20 mouse cellular contexts compared by ENCODE assay signal in the genomic region with DNA sequence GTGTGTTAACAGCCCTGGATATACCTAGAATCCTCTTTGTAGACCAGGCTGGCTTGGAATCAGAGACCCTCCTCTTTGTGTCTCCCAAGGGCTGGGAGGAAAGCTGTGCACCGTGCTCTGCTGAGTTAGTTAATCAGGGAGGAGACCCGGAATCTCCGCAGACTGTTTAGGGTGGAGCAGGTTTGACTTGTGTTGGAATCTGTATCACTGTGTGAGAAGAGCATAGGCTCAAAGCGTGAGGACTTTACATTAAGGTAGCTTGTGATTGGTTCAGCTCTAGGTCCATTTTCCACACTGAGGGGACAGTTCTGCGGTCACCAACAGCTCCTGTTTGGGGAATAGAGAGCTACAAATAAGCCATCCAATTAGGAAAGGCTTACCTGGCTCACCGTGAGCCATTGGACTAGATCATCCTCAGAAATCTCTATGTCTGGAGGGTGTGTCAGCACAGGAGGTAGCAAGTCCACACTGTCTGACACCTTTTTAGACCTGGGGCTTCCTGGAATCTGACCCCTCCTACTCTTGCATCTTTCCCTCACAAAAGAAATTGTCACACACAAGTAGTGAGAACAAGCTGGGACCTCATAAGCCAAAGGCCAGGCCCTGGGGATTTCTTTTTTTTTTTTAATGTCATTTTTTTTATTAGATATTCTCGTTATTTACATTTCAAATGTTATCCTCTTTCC. TPM values are rescaled to one million over a fixed set of nuclear protein-coding genes. Genes with fewer than 3 reads are reported as not detected.
A peak's percentile ranks its signal among the peaks of the same experiment; 100 is the strongest.
DNase-seq lines count a peak whose midpoint lies in the region; ATAC-seq and TF ChIP-seq lines count a peak whose summit lies in the region.
"Had no signal": no experiment of that assay in that cellular context is flagged by ENCODE, and none has a peak within 500 bp of the region (broad histone marks: within the 10 kb centered on the region; RNA-seq: fewer than 3 reads in every experiment).

No protein-coding gene starts in this region.

- H3K27ac ChIP-seq in CH12.LX (ENCODE audit: insufficient read depth, low read depth) (peak overlapping the region; percentile 87; the same call in 1 of the 2 replicates), ES-E14 (ENCODE audit: insufficient read depth, low read depth, low read length, poor library complexity, severe bottlenecking) (peak overlapping the region; percentile 54; the same call in 1 of the 2 replicates)
- no peak overlapping the region for H3K27ac ChIP-seq in kidney, embryonic 14.5 days (ENCODE audit: low read depth, low read length)
- no peak overlapping the region for H3K27ac ChIP-seq in kidney, embryonic 16.5 days (ENCODE audit: low read length)
- H3K27ac ChIP-seq: embryonic facial prominence, embryonic 12.5 days; forebrain, embryonic 12.5 days; heart, adult 2 months; hindbrain, embryonic 10.5 days; hindbrain, embryonic 14.5 days had no signal

- no peak for TF ChIP-seq RAD21 in CH12.LX (IDR thresholded peaks at IDR 0.05; ENCODE audit: low read depth, low read length)

- no peak for TF ChIP-seq EP300 in CH12.LX (IDR thresholded peaks at IDR 0.05; ENCODE audit: low read length)

- ATAC-seq in kidney, embryonic 14.5 days (ENCODE audit: low FRiP score, low TSS enrichment), result no peak
- ATAC-seq in kidney, embryonic 16.5 days (ENCODE audit: low FRiP score, low TSS enrichment), result no peak
- ATAC-seq: forebrain, embryonic 16.5 days; intestine, postnatal 0 days had no signal

- in situ Hi-C loops in CH12.LX (cut with MboI; ENCODE audit: low pct_ligation_motif_present, low pct_unique_long_range_greater_than_20kb, low sequenced_read_pairs), result no loop called here
- in situ Hi-C loops in ES-E14 (cut with MboI; ENCODE audit: low sequenced_read_pairs in 2 of 2, unreplicated experiment in 2 of 2), result no loop called here

- H3K4me1 ChIP-seq in CH12.LX (ENCODE audit: control insufficient read depth in 1 of 2, insufficient read depth in 2 of 2) (peaks cover 37 to 84% of the 10 kb centered on the region in 2 experiments), ES-E14 (ENCODE audit: control insufficient read depth in 2 of 2, insufficient read depth in 2 of 2, low read length in 2 of 2, poor library complexity in 1 of 2) (peaks cover 13 to 24% of the 10 kb centered on the region in 2 experiments)
- H3K4me1 ChIP-seq in kidney, embryonic 14.5 days (ENCODE audit: control insufficient read depth, insufficient read depth, low read length), result peaks cover 5% of the 10 kb centered on the region
- H3K4me1 ChIP-seq in kidney, embryonic 16.5 days (ENCODE audit: insufficient read depth, low read length), result peaks cover 13% of the 10 kb centered on the region; the same call in 1 of the 2 replicates
- H3K4me1 ChIP-seq: embryonic facial prominence, embryonic 12.5 days had no signal

- 76% methylated on average over 7 of the region's 7 CpGs for WGBS in kidney, embryonic 14.5 days
- 74% methylated on average over 7 of the region's 7 CpGs for WGBS in kidney, embryonic 16.5 days

- peaks cover 0 to 15% of the 10 kb centered on the region in 2 experiments for H3K36me3 ChIP-seq in CH12.LX (replicated peaks in 1 of 2; ENCODE audit: control insufficient read depth in 1 of 2, insufficient read depth in 1 of 2, low read length in 1 of 2)
- H3K36me3 ChIP-seq in ES-E14 (ENCODE audit: control insufficient read depth, insufficient read depth, low read length, poor library complexity, severe bottlenecking), result no peaks in the 10 kb centered on the region
- H3K36me3 ChIP-seq in kidney, embryonic 14.5 days (ENCODE audit: control insufficient read depth, insufficient read depth, low read length), result no peaks in the 10 kb centered on the region
- H3K36me3 ChIP-seq in kidney, embryonic 16.5 days (ENCODE audit: insufficient read depth, low read length), result no peaks in the 10 kb centered on the region
- H3K36me3 ChIP-seq: embryonic facial prominence, embryonic 12.5 days; forebrain, embryonic 12.5 days had no signal

- H3K4me2 ChIP-seq in CH12.LX (ENCODE audit: insufficient read depth, low read depth, poor library complexity, severe bottlenecking), result peak overlapping the region; percentile 34
- no peak overlapping the region for H3K4me2 ChIP-seq in kidney, embryonic 14.5 days (replicated peaks; ENCODE audit: low read depth, low read length)
- H3K4me2 ChIP-seq in kidney, embryonic 16.5 days (replicated peaks; ENCODE audit: low read depth, low read length), result no peak overlapping the region
- H3K4me2 ChIP-seq: embryonic facial prominence, embryonic 12.5 days; forebrain, embryonic 12.5 days; heart, embryonic 12.5 days; hindbrain, embryonic 14.5 days had no signal

- peaks cover 15% of the 10 kb centered on the region for H3K79me2 ChIP-seq in CH12.LX (replicated peaks; ENCODE audit: control insufficient read depth, extremely low read depth, insufficient read depth, poor library complexity, severe bottlenecking)

- TF ChIP-seq CTCF in CH12.LX (conservative IDR thresholded peaks at IDR 0.05 in 1 of 2, IDR thresholded peaks at IDR 0.05 in 1 of 2; ENCODE audit: low read depth in 2 of 2, low read length in 2 of 2), result no peak

- H3K4me3 ChIP-seq in CH12.LX (replicated peaks in 1 of 3; ENCODE audit: low read depth in 2 of 3, low read length in 2 of 3, poor library complexity in 1 of 3) (no peak overlapping the region), ES-E14 (ENCODE audit: insufficient read depth in 1 of 2, low read depth in 1 of 2, low read length in 2 of 2, poor library complexity in 1 of 2, severe bottlenecking in 1 of 2) (0 out of 4 replicates have a peak overlapping the region, but pooled peaks of 1 of the 2 experiments have one; percentile 15)
- H3K4me3 ChIP-seq in kidney, embryonic 14.5 days (ENCODE audit: low read length), result no peak overlapping the region
- H3K4me3 ChIP-seq in kidney, embryonic 16.5 days (ENCODE audit: low read length), result no peak overlapping the region
- H3K4me3 ChIP-seq: embryonic facial prominence, embryonic 12.5 days; forebrain, embryonic 12.5 days; heart, adult 2 months; heart, embryonic 12.5 days; hindbrain, embryonic 10.5 days had no signal

- H3K9me3 ChIP-seq in CH12.LX (replicated peaks; ENCODE audit: low read length) (no peaks in the 10 kb centered on the region), ES-E14 (ENCODE audit: control insufficient read depth, insufficient read depth, low read depth, low read length) (no peaks in the 10 kb centered on the region)
- H3K9me3 ChIP-seq in kidney, embryonic 14.5 days (ENCODE audit: control insufficient read depth, low read length), result no peaks in the 10 kb centered on the region
- H3K9me3 ChIP-seq in kidney, embryonic 16.5 days (ENCODE audit: low read length), result no peaks in the 10 kb centered on the region
- H3K9me3 ChIP-seq: embryonic facial prominence, embryonic 12.5 days; forebrain, embryonic 12.5 days; heart, embryonic 12.5 days; hindbrain, embryonic 10.5 days had no signal

- H3K9ac ChIP-seq in CH12.LX (ENCODE audit: insufficient read depth, low read depth) (no peak overlapping the region; the same call in 1 of the 2 replicates), ES-E14 (ENCODE audit: insufficient read depth, low read depth, low read length, poor library complexity, severe bottlenecking) (no peak overlapping the region)
- no peak overlapping the region for H3K9ac ChIP-seq in kidney, embryonic 14.5 days (ENCODE audit: low read depth, low read length)
- H3K9ac ChIP-seq in kidney, embryonic 16.5 days (replicated peaks; ENCODE audit: low read length), result no peak overlapping the region
- H3K9ac ChIP-seq: embryonic facial prominence, embryonic 12.5 days; forebrain, embryonic 12.5 days; heart, embryonic 12.5 days; hindbrain, embryonic 14.5 days had no signal

- no peaks in the 10 kb centered on the region for H3K27me3 ChIP-seq in CH12.LX (replicated peaks)
- H3K27me3 ChIP-seq in kidney, embryonic 14.5 days (ENCODE audit: control insufficient read depth, insufficient read depth, low read length), result no peaks in the 10 kb centered on the region
- no peaks in the 10 kb centered on the region for H3K27me3 ChIP-seq in kidney, embryonic 16.5 days (ENCODE audit: insufficient read depth, low read length)
- H3K27me3 ChIP-seq: embryonic facial prominence, embryonic 12.5 days; forebrain, embryonic 12.5 days; heart, embryonic 12.5 days had no signal

- dilution Hi-C loops in CH12.LX (cut with MboI; ENCODE audit: extremely low pct_ligation_motif_present, extremely low pct_unique_long_range_greater_than_20kb, low sequenced_read_pairs), result no loop called here

- DNase-seq in A20 (ENCODE audit: low read depth, low spot score) (peak; percentile 56), CH12.LX (ENCODE audit: extremely low read depth) (no peak), ES-E14 (ENCODE audit: low read depth, low spot score) (no peak)
- peak; percentile 48 for DNase-seq in induced T-regulatory cell, adult 2 months (ENCODE audit: low read depth)
- DNase-seq in lung, postnatal 14 days, result no peak
- DNase-seq: adrenal gland, adult 8-10 months; adrenal gland, postnatal 36 days; cerebellum, adult 8-10 months; cerebellum, postnatal 14 days; gastrocnemius, postnatal 10 days; heart, adult 2 months had no signal

- TF ChIP-seq POLR2A in CH12.LX (IDR thresholded peaks at IDR 0.05; ENCODE audit: low read depth, low read length), result no peak

TF ChIP-seq in CH12.LX, 34 proteins besides CTCF, POLR2A, EP300 and RAD21 (continues in another document):
- TF ChIP-seq ELF1 (IDR thresholded peaks at IDR 0.05; ENCODE audit: low read depth, low read length), result 0 out of 2 replicates have a peak, but pooled peaks have one; percentile 22
- no peak for TF ChIP-seq JUN (IDR thresholded peaks at IDR 0.05; ENCODE audit: insufficient read depth, low read depth, low read length)
- TF ChIP-seq RCOR1 (conservative IDR thresholded peaks at IDR 0.05; ENCODE audit: low read depth, low read length), result no peak
- peak; percentile 33; the same call in 1 of the 2 replicates for TF ChIP-seq IRF4 (IDR thresholded peaks at IDR 0.05; ENCODE audit: low read depth, low read length)
- no peak for TF ChIP-seq NRF1 (IDR thresholded peaks at IDR 0.05; ENCODE audit: low read depth, low read length)

TF ChIP-seq in ES-E14, 5 proteins besides CTCF, POLR2A, EP300 and RAD21:
- TF ChIP-seq MAFK (IDR thresholded peaks at IDR 0.05; ENCODE audit: insufficient read depth, low read depth, low read length) (0 out of 2 replicates have a peak, but pooled peaks have one; percentile 4), ZNF384 (IDR thresholded peaks at IDR 0.05; ENCODE audit: low read depth, low read length) (no peak)

RNA-seq across cellular contexts. Expression of a gene that starts 21.3 kb away (rescaled TPM):
- total RNA-seq in CH12.LX (2012; rRNA removed), result 15.1 and 16.7 TPM in 2 replicates
- 13.0 and 15.7 TPM in 2 replicates for total RNA-seq in CH12.LX (2014; rRNA removed)
- polyA plus RNA-seq in CH12.LX (2012; ENCODE audit: insufficient read length, low read depth), result 14.3 and 18.2 TPM in 2 replicates
- 18.6 and 21.1 TPM in 2 replicates for total RNA-seq in ES-E14 (2012; rRNA removed)
- 15.2 and 20.7 TPM in 2 replicates for polyA plus RNA-seq in kidney, embryonic 14.5 days (2014; fragmentation: Nextera tagmentation; extraction: Ambion mirVana)
- polyA plus RNA-seq in kidney, embryonic 16.5 days (2015; fragmentation: Nextera tagmentation; extraction: Ambion mirVana), result 8.8 and 11.0 TPM in 2 replicates

Comparison
In these comparisons a context has a peak if more than half of its experiments do, and no peak if none do; other contexts are left out.
1. DNase-seq: peak in A20 (single experiment) and induced T-regulatory cell, adult 2 months (single experiment); none in CH12.LX (single experiment), ES-E14 (single experiment) and lung, postnatal 14 days (single experiment).
2. H3K27ac ChIP-seq: peak in CH12.LX (single experiment) and ES-E14 (single experiment); none in kidney, embryonic 14.5 days (single experiment) and kidney, embryonic 16.5 days (single experiment).